Mouse (Mus musculus) CD4-positive, CD25-positive, alpha-beta regulatory T cell (primary cell): Measurements from ENCODE around the gene Sema3f. TPM values are rescaled to one million over a fixed set of nuclear protein-coding genes. Genes with fewer than 3 reads are reported as not detected.

Source experiments
- polyA plus RNA-seq: library from polyadenylated mRNA; unstranded; fragments of 100-300 nt; shearing (Covaris generic); gene quantifications from one replicate; pipeline ENCODE4 v1.2.1, GENCODE M21; 2017

Gene Sema3f
- polyA plus RNA-seq: not detected

DNA sequence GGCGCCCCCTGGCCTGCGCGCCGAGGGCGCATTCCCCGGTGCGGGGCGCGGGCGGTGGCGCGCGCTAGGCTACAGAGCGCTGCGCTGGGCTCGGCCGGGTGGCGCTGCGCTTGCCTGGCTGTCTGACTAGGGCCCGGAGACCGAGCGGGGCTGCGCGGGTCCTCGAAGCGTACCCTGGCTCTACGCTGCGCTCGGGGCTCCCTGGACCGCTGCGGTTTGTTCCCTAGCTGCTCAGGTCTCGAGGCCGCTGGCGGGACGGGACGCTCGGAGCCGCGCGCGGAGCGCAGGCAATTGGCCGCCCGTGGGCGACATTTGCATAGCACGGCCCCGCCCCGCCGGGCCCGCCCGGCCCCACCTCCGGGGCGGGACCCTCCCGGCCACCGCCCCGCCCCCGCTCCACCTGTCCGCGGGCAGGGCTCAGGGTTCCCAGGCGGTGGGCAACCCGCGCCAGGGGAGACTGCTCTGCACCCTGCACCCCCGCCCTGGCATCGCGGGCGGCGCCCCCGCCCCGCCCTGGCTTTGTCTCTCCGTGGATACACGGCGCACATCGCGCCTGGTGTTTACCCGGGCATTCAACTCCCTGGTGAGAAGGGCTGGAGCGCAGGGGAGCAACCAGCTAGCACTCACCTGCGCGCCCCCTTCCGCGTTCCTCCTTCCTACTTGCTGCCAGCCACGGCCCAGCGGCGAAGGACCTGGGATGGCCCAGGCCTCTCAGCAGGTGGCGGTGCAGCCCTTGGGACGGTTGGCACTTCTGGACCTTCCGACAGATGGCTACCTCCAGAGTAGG, at the start of gene Sema3f:
Sema3f (minus strand) TSS at position 779 of the 787 bp plus-strand sequence.

DNA sequence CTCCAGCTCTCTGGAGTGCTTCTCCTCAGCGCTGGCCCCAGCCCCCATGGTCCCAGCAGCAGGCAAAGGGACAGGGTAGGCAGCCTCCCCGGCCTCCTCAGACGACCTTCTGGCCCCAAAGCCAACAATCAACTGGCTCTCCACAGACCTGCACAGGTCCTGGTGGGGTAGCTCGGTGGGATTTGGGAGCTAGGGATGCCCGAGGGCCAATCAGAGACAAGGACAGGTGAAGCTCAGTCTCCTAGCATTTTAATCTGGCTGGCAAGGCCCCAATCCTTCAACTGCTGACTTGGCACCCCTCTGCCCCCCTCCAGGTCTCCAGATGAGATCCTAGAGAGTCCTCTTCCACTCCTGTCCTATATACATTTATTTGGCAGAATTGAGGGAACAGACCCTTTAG, 30.8 kb downstream of the Sema3f start, which contains the start of gene Gnat1:
Gnat1 (minus strand) TSS at position 212 of the 400 bp plus-strand sequence.

DNA sequence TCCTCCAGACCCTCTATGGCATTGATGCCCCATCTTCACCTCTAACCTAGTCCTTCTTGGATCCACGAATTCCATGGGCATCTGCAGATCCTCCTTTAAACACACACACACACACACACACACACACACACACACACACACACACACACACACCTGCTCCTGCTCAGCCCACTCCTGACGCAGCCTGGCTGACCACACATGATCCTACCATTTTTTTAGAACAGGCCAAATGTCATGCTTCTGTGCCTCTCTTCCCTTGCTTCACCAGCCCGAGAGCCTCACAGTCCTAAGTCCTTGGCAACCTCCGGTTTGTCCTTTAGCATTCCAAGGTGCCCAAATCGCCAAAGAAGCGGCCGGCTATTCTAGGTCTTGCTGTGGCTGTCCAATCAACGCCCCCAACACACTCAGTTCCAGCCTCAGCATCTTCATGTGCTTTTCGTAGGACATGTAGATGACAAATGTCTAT, 40.8 kb downstream of the Sema3f start, which contains the start of gene Slc38a3:
Slc38a3 (minus strand) TSS at position 51 of the 466 bp plus-strand sequence.

DNA sequence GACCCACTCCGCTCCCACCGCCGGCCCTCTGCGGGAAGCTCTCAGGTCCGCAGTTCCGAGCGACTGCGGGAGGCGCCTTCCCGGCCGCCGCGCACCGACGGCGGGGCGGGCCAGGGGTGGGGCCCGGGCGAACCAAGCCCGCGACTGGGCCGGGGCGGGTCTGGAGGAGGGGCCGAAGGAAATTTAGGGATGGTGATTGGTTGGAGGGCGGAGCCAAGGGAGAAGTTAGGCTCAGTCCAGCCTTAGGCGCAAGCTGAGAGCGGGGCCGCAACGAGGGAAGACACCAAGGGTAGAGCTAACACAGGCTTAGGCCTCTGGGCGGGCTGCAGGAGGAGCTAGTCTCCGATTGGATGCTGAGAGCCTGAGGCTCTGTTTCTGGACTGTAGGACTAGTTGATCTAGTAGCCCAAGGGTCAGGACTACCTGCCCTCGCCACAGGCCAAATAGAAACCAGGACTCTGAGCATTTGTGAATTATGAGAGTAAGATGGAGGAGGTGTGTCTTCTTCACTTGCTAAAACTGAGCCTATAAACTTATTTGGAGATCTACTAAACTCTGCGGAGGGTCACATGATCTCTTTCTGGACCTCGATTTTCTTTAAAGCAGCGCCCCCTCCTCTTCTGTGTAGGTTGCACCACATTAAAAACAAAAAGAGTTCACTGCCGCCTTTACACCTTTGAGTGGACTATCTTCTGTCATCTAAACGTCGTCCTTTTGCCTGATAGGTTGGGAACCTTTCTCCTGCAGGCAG, 74.8 kb downstream of the Sema3f start, which contains the start of gene Gnai2:
Gnai2 (minus strand) TSS at position 89 of the 750 bp plus-strand sequence.

Other genes starting within 250 kb of the Sema3f start
- 45.2 TPM for gene Tmem115, start 176.5 kb downstream of the Sema3f start, polyA plus RNA-seq
- gene Cyb561d2, start 168.3 kb downstream of the Sema3f start, polyA plus RNA-seq: 63.1 TPM
- gene Nprl2, start 168.2 kb downstream of the Sema3f start, polyA plus RNA-seq: 57.9 TPM
- 5.0 TPM for gene Zmynd10, start 163.2 kb downstream of the Sema3f start, polyA plus RNA-seq
- 86.1 TPM for gene Rassf1, start 158.9 kb downstream of the Sema3f start, polyA plus RNA-seq
- 56.9 TPM for gene Tusc2, start 147.2 kb downstream of the Sema3f start, polyA plus RNA-seq
- 12.2 TPM for gene Hyal2, start 142.5 kb downstream of the Sema3f start, polyA plus RNA-seq
- 5.1 TPM for gene Hyal1, start 133.5 kb downstream of the Sema3f start, polyA plus RNA-seq
- gene Naa80, start 131.6 kb downstream of the Sema3f start, polyA plus RNA-seq: 19.3 TPM
- 0.67 TPM for gene Hyal3, start 129.7 kb downstream of the Sema3f start, polyA plus RNA-seq
- 25.6 TPM for gene Ifrd2, start 122.8 kb downstream of the Sema3f start, polyA plus RNA-seq
- not detected for gene Sema3b, start 101.2 kb downstream of the Sema3f start, polyA plus RNA-seq
- gene Gnai2, start 75.1 kb downstream of the Sema3f start, polyA plus RNA-seq: 844 TPM
- gene Slc38a3, start 40.9 kb downstream of the Sema3f start, polyA plus RNA-seq: not detected
- 0.67 TPM for gene Gnat1, start 30.8 kb downstream of the Sema3f start, polyA plus RNA-seq
- 311 TPM for gene Rbm5, start 60.5 kb upstream of the Sema3f start, polyA plus RNA-seq
- 106 TPM for gene Rbm6, start 162.8 kb upstream of the Sema3f start, polyA plus RNA-seq
- gene Mon1a, start 177.7 kb upstream of the Sema3f start, polyA plus RNA-seq: 24.3 TPM
- gene Mst1r, start 196.4 kb upstream of the Sema3f start, polyA plus RNA-seq: not detected
- not detected for gene Actl11, start 218.0 kb upstream of the Sema3f start, polyA plus RNA-seq
- 0.13 TPM for gene Camkv, start 225.2 kb upstream of the Sema3f start, polyA plus RNA-seq
- gene Traip, start 239.7 kb upstream of the Sema3f start, polyA plus RNA-seq: 4.1 TPM